Mouse (Mus musculus): ENCODE measurements around the gene Gm20708. TPM values are rescaled to one million over a fixed set of nuclear protein-coding genes. Genes with fewer than 3 reads are reported as not detected.

Gene Gm20708
- 1 to 10 TPM; 1.5 to 2.5 TPM for total RNA-seq (2021)

DNA sequence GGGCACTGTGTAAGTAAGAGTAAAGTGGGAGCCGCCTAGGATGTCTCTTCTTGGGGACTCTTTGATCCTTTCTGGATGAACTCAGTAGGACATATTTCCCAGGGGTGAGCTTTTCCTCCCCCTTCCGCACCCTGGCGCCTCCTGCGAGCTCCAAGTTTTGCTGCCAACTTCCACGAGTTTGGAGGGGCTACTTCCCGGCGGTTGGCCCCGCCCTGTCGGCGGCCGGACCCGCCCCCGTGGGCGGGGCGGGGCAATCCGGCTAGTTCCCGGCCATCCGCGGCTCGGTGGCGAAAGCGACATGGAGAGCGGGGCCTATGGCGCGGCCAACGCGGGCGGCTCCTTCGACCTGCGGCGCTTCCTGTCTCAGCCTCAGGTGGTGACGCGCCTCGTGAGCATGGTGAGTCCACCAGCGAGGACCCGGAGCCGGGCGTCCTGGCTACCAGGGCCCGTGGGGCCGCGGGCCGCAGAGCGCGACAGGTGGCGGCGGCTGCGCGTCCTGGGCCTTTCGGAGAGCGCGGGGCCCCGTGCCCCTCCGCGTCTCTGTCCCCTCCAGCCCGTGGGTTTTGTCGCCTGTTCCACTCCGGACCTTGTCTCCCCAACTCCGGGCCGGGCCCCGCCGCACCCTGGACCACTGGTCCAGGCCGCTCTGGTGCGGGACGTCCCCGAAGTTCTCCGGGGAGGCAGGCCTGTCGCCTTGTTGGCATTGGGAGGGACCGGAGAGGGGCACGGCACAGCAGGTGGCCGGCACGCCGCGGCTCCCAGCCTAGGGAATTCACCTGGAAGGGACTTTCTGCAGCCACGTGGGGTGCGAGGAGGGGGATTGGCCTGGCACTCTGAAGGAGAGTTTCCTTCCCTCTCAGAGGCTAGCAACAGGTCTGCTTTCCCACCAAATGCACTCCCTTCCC is at the start of gene Gm20708, which contains the start of gene Syngr2:
Gene Gm20708, plus strand, starts transcription at position 262 of the 905 bp plus-strand sequence.
Gene Syngr2, plus strand, starts transcription at position 262 of the 905 bp plus-strand sequence.
- intact Hi-C loops (cut with DNase I), result no loop called here

DNA sequence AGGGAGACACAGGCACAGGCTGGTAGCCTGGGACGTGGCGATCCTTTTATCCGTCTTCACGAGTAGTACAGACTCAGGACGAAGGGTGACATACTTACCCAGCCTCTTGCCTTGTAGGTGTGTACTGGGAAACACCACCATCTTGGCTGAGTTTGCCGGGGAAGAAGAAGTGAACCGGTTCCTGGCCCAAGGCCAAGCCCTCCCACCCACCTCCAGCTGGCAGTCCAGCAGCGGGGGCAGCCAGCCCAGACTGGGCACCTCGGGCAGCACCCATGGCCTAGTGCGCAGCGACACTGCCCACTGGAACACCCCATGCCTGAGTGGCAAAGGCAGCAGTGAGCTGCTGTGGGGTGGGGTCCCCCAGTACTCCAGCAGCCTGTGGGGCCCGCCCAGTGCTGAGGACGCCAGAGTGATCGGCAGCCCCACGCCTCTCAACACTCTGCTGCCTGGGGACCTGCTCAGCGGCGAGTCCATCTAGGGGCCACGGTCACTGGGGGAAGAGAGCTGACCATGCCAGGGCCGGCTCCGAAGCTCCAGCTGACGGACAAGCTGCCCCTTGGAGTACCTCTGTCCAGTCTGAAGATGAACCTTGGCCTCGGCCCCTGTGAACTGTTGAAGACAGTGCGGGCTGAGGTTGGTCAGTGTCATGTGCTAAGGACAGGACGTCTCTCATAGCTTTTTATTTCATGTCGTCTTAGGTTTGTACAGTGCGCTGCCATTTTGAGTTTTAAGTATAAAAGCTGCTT is 48.9 kb upstream of the Gm20708 start:
- intact Hi-C loops (cut with DNase I), result no loop called here
- DNase-seq, result no peak

More for the DNA sequence above, at the start of gene Gm20708, which contains the start of gene Syngr2:
- DNase-seq, result peak; percentile 83

DNA sequence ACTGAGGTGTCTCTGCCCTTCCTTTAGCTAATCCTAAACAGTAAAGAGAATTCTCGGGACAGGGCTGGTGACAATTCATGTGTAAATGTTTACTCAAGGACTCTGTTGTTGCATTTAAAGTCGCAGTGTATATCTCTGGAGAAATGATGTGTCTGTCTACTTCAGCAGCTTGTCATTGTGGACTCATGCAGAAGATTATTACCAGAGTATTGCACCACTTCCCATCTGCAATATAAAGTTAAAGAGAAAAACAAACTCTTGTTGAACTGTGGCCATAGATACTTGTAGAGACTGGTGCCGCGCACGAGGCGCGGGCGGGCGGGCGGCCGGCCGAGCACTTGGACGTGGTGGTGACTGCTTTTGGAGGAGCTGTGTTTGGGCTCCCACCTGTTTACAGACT is 47.7 kb upstream of the Gm20708 start:
- intact Hi-C loops (cut with DNase I), result no loop called here
- DNase-seq, result no peak

DNA sequence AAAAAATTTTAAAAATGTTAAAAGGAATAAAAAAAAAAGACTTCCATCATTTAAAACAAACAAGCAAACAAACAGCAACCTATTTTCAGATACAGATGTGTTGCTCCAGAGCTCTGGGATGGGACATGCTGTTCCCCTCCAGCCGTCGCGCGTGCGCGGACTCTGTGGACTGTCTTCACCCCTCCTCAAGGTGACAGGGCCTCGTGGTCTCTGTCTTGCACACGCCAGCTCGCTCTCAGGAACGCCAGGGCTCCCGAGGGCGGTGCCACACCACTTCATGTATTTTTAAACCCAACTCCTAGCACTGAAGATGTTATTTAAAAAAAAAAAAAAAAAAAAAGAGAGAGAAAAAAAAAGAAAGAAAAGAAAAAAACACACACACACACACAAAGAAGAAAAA is 47.2 kb upstream of the Gm20708 start:
- DNase-seq, result peak in 1 of 2 experiments; percentile 42
- intact Hi-C loops (cut with DNase I), result no loop called here

DNA sequence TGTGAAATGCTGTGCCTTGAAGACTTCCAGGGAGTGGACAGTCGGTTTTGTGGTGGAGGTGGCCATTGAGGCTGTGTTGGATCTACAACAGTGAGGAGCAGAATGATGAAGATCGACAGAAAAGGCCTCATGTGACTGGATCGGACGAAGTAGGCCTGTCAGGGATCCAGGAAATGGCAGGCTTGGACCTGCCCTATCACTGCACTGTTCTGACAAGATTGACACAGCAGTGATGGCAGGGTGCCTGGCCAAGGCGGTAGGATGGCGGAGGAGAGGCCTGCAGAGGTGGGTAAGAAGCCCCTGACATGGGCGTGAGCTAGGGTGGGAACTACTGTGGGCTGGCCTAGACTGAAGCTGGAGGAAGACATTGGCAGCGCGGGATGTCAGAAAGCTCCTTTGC is 45.1 kb upstream of the Gm20708 start:
- peak in 1 of 2 experiments; percentile 38 for DNase-seq

DNA sequence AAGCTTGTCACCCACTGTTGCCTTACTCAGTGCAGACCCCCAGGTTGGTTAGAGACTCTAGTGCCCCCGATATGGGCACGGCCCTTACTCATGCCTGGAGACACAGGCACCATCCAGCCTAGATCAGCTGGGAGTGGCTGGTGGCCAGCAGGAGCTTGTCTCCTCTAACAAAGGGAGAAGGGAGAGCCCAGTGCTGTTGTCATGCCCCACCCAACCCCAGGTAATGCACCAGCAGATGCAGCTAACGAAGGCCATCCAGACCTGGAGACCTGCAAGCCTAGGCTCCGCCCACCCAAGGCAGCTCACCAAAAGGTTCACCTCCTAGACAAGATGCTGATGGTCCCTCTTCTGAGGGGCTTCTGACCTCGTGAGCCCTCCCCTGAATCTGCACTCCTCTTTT is 44.1 kb upstream of the Gm20708 start:
- intact Hi-C loops (cut with DNase I), result no loop called here
- DNase-seq, result no peak

More for the DNA sequence above, 45.1 kb upstream of the Gm20708 start:
- intact Hi-C loops (cut with DNase I), result no loop called here

DNA sequence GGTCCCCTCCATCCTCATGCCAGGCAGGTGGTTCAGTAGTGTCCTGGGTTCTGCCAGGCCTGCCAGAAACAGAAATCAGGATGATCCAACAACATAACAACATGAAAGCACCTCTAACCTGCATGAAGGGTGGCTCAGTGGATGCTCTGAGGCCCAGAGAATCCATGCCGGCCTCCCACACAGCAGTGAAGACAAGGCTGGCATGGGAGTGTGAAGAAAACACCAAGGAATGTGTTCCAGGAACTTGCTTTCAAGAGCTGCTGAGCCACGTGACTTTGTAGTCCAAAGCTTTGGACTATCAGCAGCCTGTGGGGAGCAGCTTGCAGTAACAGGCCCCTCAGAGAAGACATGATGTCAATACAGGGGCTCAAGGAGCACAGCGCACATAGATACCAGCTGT is 43.2 kb upstream of the Gm20708 start:
- intact Hi-C loops (cut with DNase I), result no loop called here
- no peak for DNase-seq

DNA sequence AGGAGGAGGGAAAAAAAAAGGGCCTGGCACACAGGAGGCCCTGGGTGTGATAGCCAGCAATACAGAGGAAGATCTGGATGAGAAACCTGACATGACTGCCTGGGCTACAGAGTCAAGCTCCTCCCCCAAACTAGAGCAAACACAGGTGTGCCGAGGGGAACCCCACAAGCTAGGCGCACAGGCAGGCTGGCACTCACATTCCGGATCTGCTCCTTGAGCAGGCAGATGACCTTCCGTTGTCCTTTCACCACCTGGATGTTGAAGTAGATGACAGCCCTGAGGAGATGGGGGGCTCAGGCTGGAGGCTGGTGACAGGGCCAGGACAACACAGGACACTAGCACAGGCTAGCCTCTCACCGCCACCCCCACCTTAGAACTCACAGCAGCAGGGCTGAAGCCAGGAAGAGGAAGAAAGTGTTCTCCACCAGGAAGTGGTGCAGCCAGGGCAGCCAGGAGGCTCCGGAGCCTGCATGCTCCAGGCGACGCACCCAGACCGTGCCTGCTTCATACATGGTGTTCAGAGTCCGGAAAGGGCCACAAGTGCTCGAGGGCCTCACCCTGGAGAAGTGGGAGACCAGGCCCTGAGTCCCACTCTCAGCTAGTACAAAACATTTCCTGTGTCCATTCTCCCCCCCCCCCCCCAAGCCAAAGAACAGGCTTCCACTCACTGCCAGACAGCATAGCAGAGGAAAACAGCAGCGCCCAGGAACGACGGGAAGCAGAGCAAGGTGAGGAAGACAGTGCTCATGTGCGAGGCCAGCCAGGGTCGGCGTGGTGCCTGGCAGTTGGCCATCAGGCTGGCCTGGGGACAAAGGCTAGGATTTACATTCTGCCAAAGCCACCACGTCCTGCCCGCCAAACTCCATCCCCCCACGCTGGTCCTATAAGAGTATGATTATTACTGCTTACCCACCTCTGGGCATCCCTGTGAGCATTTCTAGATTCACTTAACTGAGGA is 40.5 kb upstream of the Gm20708 start:
- intact Hi-C loops (cut with DNase I), result no loop called here
- no peak for DNase-seq

DNA sequence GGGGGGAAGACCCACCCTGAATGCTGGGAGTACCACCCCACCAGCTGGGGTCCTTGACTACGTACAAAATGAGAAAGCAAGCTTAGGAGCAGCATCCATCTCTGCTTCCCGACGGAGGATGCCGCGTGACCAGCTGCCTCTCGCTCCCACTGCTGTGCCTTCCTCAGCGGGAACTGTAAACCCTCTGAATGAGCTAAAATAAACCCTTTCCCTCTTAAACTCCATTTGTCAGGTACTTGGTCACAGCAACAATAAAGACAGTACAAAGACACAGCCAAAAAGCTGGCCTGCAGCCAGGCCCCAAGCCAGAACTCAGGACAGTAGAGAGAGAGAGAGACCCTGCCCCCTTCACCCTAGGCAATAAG is 39.8 kb upstream of the Gm20708 start:
- DNase-seq, result no peak
- intact Hi-C loops (cut with DNase I), result loop anchor here (5.0 kb wide), 1 partner anchor 57 kb away; no protein-coding TSS in a partner anchor

DNA sequence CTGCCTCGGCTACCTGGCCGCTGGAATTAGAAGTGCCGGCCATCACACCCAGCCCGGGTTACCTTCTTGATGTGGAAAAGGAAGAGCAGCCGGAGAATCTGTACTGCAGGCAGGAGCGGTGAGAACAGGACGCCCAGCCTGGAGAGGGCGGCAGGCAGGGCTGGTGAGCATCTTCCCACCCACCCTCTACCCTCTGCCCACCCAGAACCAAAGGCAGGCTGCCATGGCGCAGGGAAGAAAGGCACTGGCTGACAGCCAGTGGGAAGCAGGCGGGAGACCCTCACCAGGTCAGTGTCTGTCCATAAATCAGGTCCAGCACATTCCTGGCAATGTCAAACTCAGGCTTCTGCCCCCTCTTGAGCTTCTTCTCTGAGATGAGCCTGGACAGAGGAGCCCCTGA is 39.1 kb upstream of the Gm20708 start:
- intact Hi-C loops (cut with DNase I), result loop anchor here (5.0 kb wide), 1 partner anchor 58 kb away; no protein-coding TSS in a partner anchor
- no peak for DNase-seq

DNA sequence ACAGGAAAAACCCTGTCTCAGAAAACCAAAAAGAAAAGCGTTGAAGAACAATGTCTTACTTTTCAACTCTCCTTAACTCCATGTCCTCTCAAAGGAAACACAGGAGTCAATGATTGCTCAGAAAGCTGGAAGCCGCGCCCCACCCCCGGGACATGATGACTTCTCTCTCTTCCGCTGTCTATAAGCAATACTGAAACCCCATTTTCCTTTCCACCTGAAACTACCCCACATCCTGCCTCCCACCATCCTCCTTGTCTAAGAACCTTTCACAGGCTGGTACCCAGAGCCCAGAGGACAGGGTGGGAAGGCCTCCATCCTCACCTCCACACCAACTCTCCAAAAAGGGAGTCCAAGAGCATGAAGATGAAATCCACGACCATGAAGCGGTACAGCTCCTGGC is 37.1 kb upstream of the Gm20708 start:
- no peak for DNase-seq
- intact Hi-C loops (cut with DNase I), result loop anchor here (5.0 kb wide), 1 partner anchor 60 kb away; no protein-coding TSS in a partner anchor

DNA sequence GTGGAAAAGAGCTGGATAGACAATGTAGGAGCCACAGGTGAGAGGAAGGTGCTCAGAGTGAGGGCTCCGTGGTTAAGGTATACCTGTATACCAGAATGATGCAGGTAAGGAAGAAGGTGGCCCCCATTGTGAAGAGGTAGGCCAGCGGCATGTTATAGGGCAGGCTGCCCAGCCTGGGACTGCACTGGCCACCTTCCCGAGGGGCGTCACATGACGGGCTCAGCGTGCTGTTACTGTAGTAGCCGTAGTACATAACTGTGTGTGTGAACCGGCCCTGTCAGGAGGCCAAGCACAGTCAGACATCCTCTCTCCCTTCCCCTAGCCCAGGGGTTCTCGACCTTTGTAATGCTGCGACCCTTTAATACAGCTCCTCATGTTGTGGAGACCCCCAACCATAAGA is 34.5 kb upstream of the Gm20708 start:
- DNase-seq, result peak; percentile 52 to 61
- intact Hi-C loops (cut with DNase I), result loop anchor here (5.0 kb wide), 1 partner anchor 63 kb away; no protein-coding TSS in a partner anchor

DNA sequence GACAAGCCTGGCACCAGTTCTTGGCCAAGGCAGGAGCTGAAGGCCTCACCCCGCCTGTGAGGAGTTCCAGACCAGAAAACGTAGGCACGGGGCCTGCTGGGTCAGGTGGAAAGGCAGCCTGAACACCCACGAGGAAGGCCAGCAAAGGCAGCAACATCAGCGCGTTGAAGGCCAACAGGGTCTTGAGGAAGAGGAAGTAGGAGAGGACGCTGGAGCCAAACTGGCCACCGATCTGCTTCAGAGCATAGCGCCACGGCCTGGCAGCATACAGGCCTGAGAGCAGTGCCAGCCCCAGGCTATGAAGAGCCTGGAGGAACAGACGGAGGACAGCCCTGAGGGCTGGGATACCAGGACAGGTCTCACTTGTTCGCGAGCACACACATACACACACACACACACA is 33.9 kb upstream of the Gm20708 start:
- intact Hi-C loops (cut with DNase I), result no loop called here
- DNase-seq, result no peak

DNA sequence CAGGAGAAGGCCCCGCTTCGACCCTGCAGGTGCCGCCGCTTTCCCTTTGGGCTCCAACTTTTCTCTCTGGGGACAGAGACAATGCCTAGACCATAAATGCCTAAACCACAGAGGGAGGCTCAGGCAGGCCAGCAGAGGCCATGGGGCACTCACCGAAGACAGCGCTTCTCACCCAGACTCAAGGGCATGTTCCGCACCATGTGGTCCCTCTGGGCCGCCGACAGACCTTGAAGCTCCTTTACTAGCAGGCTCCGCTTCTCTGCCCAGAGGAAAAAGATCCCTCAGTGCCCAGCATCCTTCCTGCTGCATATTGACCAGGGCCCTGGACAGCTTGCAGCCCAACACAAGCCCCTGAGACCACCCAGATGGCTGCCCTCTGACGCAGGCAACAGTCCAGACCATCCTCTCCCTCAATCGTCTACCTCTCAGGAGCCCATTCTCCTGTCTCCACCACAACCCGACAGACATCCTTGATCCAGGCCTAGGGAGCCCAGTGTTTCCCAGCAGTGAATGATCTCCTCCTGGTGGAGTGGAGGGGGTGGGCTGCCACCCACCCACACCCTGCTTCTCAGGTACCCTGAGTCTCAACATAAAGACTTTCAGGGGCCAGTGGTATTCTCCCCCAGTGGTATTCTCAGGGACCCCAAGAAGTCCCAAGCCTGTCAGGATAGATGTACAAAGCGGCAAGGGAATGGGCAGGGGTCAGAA is 33.2 kb upstream of the Gm20708 start:
- intact Hi-C loops (cut with DNase I), result no loop called here
- no peak for DNase-seq

DNA sequence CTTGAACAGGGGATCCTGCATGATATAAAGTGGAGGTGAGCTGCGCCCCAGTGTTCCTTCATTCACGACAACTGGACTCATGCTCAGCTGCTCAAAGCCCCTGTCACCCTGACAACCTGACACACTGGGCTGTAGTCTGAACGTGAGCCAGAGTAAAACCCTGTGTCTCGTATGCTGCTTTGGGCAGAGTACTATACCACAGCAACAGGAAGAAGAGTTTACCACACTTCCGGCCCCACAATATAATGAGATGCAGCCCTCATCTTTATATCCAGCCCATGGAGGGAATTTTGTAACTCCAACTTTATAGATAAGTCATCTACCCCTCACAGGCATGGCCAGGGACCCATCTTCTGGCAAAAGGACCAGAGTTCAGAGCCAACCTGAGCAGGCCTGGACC is 32.4 kb upstream of the Gm20708 start:
- intact Hi-C loops (cut with DNase I), result no loop called here
- DNase-seq, result no peak

DNA sequence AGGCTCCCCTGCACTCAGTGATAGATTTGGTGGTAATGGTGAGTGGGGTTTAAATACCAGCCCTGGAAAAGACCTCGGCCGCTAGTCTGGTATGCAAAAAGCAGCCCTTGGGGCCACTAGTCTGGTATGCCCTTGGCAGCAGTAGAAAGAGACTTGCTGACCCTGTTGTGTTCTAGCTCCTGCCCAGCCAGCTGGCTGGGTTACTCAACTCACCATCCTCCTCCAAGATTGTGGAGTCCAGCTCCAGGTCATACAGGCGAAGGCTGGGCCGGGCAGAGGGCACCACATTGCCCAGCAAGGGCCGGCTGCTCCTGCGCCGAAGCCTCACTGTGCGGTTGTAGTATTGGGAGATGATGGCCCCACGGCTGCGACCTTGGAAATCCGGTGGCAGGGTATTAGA is 31.4 kb upstream of the Gm20708 start:
- intact Hi-C loops (cut with DNase I), result no loop called here
- DNase-seq, result no peak

DNA sequence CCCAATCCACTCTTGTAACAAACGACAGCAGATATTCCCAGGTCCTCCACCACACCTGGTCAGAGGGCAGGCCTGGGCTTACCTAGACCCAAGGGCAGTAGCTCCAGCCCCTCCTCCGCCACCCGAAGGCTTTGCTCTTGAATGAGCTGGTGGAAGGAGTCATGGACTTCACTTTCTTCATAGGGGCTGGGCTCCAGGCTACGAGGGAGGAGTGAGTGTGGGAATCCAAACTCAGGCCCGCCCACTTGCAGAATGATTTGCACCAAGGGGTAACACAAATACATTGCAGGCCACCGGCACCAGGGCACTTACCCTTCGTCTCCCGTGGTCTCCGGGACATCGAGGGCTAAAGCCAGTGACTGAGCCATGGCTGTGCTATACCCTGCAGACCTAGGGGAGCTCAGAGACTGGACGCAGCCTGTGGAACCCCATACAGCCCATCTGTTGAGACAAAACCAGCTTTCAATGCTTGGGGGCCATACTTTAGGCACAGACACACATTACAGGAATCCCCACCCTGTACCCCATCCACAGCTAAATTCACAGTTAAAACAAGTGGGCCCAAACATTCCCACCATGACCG is 30.5 kb upstream of the Gm20708 start:
- peak; percentile 40 to 55 for DNase-seq
- intact Hi-C loops (cut with DNase I), result no loop called here

DNA sequence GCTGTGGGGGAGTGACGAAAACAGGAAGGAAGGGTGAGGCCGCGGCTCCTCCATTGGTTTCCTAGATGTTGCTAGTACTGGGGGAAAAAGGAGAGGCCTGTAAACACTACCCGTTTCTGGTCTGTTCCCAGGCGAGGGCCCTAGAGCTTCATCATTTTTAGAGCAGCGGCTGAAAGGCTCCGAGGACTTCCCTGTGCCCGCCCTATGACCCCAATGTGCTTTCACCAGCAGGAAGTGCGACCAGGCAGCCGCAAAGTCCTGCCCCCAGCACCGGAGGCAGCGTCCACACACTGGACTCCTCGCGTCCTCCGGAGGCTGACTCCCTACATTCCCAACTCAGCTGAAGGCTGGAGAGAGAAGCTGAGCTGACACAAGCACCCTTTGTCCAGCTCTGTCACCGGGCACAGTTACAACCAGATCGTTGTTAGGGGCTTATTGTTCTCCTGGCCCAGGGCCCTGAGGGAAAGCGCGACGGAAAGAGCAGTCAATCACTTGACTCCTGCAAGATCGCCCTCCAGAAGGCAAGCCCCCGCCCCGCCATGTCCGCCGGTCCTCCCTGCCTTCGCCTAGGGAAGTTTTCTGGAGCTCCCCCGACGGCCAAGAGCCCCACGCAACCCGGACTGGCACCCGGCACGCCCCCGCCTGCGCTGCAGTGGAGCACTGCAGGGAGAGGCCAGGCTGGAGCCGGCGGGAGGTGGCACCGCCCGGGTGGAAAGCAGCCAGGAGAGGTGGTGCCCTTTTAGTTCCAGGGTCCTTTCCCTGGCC is 29.9 kb upstream of the Gm20708 start:
- peak; percentile 82 to 83 for DNase-seq
- intact Hi-C loops (cut with DNase I), result no loop called here

DNA sequence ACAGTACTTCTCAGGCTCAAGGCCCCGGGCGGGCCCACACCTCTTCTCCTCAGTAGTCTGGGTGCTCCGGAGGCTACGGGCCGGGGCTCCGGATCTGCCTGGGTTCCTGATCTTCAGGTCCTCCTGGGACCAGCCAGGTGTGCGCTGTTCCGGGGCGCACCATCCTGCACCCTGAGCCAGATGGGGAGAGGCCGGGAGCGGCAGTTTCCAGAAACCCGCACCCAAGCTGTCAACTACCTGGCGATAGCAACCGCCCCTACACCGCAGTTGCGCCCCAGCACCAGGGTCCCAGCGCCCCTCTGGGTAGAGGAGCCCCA is 29.3 kb upstream of the Gm20708 start:
- intact Hi-C loops (cut with DNase I), result no loop called here
- DNase-seq, result no peak

All from heart, postnatal 10 days (tissue).